Mouse (Mus musculus) layer of hippocampus, postnatal 25 days (tissue): ENCODE data around the gene Hoxd13. TPM values are rescaled to one million over a fixed set of nuclear protein-coding genes. Genes with fewer than 3 reads are reported as not detected.

ENCODE experiments used
- DNase-seq, 2 experiments: peaks; one replicate each; pipeline ENCODE4 v3.0.0; 2022; ENCODE audit warnings: mixed read lengths in 2 of 2, low spot score in 1 of 2; ENCODE audit errors: extremely low spot score in 1 of 2
- total RNA-seq, 2 experiments: library from RNA; stranded (reverse); gene quantifications; 2 replicates each; pipeline ENCODE4 v1.2.3; 2021

The Hoxd13 gene
- total RNA-seq, 2 experiments from 2014 or later: not detected

- no peak for DNase-seq
Measured at GRCm38 (mm10) chr2:74660421-74661375, 7.4 kb upstream of the Hoxd13 start.

DNA sequence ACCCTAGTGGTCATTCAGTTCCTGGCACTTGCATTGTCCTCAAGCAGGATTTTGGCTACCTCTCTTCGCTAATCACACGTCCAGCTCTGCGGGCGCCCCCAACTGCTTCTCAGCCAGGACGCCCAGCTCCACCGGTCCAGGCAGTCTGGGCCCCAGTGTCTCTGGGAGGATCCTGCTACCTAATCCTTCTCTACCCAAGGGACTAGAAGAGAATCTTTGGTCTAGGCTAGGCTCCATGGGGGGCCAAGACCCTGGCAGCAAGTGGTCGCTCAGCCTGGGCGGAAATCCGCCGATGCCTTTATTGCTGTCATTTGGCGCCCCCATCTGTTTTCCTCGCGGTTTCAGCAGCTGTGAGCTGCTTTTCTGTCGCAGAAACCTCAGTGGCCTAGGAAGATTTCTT, 6.4 kb upstream of the Hoxd13 start:
- DNase-seq: peak in 1 of 2 experiments; percentile 61

GRCm38 (mm10) chr2:74663291-74663925, 4.7 kb upstream of the Hoxd13 start:
- peak in 1 of 2 experiments; percentile 62 for DNase-seq

- no peak for DNase-seq
Measured at GRCm38 (mm10) chr2:74666411-74666810, 1.7 kb upstream of the Hoxd13 start.

- no peak for DNase-seq
Measured at GRCm38 (mm10) chr2:74667191-74667841, 794 bp upstream of the Hoxd13 start.

DNA sequence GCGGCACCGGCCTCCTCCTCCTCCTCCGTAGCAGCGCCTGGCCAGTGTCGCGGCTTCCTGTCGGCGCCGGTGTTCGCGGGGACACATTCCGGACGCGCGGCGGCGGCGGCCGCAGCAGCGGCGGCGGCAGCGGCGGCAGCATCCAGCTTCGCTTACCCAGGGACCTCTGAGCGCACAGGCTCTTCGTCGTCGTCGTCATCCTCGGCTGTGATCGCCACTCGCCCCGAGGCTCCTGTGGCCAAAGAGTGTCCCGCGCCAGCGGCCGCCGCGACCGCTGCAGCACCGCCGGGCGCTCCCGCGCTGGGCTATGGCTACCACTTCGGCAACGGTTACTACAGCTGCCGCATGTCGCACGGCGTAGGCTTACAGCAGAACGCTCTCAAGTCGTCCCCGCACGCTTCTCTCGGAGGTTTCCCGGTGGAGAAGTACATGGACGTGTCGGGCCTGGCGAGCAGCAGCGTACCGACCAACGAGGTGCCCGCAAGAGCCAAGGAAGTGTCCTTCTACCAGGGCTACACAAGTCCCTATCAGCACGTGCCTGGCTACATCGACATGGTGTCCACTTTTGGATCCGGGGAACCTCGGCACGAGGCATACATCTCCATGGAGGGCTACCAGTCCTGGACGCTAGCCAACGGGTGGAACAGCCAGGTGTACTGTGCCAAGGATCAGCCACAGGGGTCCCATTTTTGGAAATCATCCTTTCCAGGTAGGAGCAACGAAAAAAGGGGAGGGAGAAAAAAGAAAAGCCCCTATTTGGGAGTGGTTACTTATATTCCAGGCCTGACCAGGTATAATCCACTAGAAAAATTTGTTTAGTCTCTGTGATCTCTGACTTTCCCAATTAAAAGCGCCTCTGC, 490 bp downstream of the Hoxd13 start:
- no peak for DNase-seq

DNA sequence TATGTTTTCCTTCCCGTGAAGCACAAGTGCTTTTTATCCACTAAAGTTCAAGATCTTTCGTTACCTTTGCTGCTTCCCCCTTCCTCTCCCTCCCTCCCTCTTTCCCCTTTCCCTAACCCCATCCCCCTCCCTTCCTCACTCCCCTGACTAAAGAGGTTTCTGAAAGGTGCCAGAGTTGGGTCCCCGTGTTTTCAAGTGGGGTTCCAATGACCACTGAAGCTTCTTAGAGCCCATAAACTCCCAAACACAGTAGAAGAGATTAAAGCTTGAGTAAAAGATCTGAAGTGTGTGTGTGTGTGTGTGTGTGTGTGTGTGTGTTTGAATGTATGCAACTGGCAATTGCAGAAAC, 1.1 kb downstream of the Hoxd13 start:
- DNase-seq: no peak

DNA sequence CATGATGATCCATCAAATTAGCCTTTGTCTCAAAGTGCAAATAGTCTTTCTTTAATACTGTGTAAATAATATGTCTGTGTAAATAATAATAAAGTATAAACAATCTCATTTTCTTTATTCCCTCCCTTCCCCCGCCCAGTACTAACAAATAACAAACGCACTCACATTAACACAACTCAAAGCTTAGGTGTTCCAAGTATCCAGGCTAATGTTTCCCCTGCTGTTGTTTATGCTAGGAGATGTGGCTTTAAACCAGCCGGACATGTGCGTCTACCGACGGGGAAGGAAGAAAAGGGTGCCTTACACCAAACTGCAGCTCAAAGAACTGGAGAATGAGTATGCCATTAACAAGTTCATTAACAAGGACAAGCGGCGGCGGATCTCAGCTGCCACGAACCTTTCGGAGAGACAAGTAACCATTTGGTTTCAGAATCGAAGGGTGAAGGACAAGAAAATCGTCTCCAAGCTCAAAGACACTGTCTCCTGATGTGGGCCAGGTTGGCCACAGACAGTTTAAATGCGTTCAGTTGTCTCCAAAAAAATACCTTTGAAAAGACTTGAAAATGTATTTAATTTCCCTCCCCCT, 1.6 kb downstream of the Hoxd13 start:
- DNase-seq: no peak

DNA sequence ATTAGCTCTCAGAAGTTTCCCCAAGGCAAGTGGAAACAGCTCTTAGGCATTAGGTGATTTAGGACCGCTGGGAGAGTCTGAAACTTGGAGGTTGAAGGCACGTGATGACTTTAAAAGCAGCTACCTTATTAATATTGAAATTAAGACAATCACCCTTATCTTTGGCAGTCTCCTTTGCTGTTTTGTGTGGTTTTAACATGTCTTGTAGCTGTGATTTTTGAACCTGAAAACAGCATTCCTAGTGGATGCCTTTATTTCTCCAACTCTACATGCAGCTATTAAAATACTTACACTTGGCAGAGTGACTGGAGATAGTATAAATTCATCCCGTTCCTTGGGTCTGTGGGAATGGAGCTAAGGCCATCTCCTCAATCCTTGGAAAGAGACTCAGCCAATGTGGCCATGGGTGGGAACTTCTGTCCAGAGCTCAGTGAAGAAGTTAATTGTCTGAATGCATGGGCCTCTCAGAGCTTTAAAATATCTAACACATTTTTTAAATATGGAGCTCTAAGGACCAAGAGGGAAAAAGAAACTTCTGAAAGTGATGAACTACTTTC, 2.6 kb downstream of the Hoxd13 start:
- no peak for DNase-seq

GRCm38 (mm10) chr2:74671847-74672246, 3.7 kb downstream of the Hoxd13 start:
- DNase-seq: no peak

- DNase-seq: peak in 1 of 2 experiments; percentile 44
Measured at GRCm38 (mm10) chr2:74672481-74673362, 4.6 kb downstream of the Hoxd13 start.

DNA sequence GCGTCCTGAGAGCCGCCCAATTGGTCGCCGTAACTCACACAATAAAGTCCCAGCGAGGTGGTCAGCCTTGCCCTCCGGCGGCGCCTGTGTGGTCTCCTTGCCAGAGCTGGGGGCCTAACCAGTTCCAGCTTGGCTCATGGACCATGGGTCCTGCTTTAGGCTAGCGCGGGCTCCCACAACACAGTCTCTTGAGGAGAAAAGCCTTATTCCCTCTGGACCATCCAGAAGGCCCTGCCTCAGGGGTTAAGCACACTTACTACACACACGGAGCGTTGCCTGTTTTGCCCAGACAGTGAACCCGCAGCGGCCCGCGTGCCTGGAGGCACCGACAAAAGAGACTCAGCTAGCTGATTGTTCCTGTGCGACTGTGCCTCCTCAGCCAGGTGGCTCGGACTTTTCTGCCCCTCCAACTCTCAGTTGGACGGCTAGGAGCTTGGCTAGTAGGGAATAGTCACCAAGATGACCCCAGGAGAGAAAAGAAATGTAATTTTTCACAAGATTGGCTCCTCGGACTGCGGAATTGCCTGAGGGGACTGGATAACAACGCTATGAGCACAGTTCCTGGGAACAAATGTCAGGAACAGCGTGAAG, 5.8 kb downstream of the Hoxd13 start:
- DNase-seq: no peak

DNA sequence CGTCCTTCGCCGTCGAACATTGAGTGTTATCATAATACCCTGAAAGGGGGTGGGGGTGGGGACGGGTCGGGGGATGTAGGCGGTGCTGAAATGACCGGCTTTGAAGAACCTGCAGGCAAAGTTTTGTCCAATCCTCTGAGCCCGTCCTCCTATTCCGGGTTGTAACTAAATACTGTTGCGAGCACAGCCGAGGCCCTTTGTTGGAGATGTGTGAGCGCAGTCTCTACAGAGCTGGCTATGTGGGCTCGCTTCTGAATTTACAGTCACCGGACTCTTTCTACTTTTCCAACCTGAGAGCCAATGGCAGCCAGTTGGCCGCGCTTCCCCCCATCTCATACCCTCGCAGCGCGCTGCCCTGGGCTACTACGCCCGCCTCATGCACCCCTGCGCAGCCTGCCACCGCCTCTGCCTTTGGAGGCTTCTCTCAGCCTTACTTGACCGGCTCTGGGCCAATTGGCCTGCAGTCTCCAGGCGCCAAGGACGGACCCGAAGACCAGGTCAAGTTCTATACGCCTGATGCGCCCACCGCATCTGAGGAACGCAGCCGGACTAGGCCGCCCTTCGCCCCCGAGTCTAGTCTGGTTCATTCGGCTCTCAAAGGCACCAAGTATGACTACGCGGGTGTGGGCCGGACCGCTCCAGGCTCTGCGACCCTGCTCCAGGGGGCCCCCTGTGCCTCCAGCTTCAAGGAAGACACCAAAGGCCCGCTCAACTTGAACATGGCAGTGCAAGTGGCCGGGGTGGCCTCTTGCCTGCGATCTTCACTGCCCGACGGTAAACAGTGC, 7.0 kb downstream of the Hoxd13 start, which contains the start of gene Hoxd12:
Gene Hoxd12, plus strand, starts transcription at position 133 of the 785 bp plus-strand sequence.
- no peak for DNase-seq

DNA sequence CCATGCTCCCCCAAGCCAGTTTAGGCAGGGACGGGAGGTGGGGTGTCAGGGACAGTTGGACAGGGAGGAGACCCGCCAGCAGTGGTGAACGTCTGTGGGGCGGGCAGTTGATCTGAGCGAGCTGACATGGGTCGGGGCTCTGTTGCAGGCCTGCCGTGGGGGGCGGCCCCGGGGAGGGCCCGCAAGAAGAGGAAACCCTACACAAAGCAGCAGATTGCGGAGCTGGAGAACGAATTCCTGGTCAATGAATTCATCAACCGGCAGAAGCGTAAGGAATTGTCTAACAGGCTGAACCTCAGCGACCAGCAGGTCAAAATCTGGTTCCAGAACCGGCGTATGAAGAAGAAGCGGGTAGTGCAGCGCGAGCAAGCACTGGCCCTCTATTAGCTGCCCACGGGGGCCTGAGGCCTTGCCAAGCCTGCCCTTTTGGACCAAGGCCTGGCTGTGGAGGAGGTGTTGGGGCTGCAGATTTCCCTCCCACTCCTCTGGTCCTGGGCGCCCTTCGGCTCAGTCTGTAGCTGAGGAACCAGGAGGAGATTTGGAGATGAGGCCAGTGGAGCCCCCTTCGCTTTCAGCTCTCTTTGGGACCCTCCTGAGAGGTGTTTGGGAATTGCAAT, 7.7 kb downstream of the Hoxd13 start:
- DNase-seq: no peak

GRCm38 (mm10) chr2:74676376-74677052, 8.4 kb downstream of the Hoxd13 start:
- no peak for DNase-seq

DNA sequence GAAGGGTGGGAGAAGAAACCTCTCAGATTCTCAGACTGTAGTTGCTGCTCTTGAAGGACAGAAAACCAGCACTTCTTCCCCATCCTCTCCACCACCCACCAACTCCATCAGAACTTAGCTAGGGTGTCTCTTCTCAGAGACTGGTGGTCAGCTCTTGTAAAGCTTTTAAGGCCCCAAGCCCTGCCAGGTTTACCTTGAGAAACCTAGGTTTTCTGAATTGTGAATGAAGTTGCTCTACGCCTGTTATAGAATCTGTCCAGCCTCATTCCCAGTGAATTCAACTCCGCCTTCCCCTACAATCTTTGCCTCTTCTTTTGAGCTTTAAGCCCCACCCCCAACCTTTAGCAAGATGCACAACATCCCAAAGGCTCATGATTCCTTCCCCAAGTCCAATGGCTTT, 9.0 kb downstream of the Hoxd13 start:
- no peak for DNase-seq
